Mouse (Mus musculus) T-cell, adult 2 months (primary cell): ENCODE data around the gene Orc1.

Experiments
- DNase-seq: peaks from one replicate; pipeline ENCODE4 v3.0.0; 2022; ENCODE audit warnings: low spot score

Gene Orc1

GRCm38 (mm10) chr4:108637721-108638120, 58.5 kb downstream of the Orc1 start:
- no peak for DNase-seq

GRCm38 (mm10) chr4:108638752-108639151, 59.5 kb downstream of the Orc1 start:
- peak; percentile 61 for DNase-seq

GRCm38 (mm10) chr4:108664407-108664806, 85.2 kb downstream of the Orc1 start:
- no peak for DNase-seq
